9 mouse cellular contexts compared by ENCODE assay signal in genomic region chr11:103168690-103169390, GRCm38 (mm10). TPM values are rescaled to one million over a fixed set of nuclear protein-coding genes. Genes with fewer than 3 reads are reported as not detected.
DNase-seq lines count a peak whose midpoint lies in the region; ATAC-seq and TF ChIP-seq lines count a peak whose summit lies in the region.
"Had no signal": no experiment of that assay in that cellular context is flagged by ENCODE, and none has a peak within 500 bp of the region (broad histone marks: within the 10 kb centered on the region; RNA-seq: fewer than 3 reads in every experiment).

No protein-coding gene starts in this region.

- no peak overlapping the region for H3K4me3 ChIP-seq in kidney, adult 2 months (ENCODE audit: insufficient read depth, low read depth, low read length)
- H3K4me3 ChIP-seq in kidney, embryonic 14.5 days (ENCODE audit: low read length): no peak overlapping the region
- H3K4me3 ChIP-seq in liver, postnatal 0 days (ENCODE audit: low read depth, low read length): no peak overlapping the region
- H3K4me3 ChIP-seq: embryonic facial prominence, embryonic 12.5 days had no signal

- no peak for TF ChIP-seq POLR2A in kidney, adult 2 months (IDR thresholded peaks at IDR 0.05; ENCODE audit: low read depth, low read length)

- TF ChIP-seq CTCF in kidney, adult 2 months (conservative IDR thresholded peaks at IDR 0.05; ENCODE audit: insufficient read depth, insufficient read length, low read depth, low read length): peak; percentile 99
- peak; percentile 98 for TF ChIP-seq CTCF in liver, postnatal 0 days (IDR thresholded peaks at IDR 0.05; ENCODE audit: low read depth)

- DNase-seq in kidney, adult 2 months: peak; percentile 86
- DNase-seq in adrenal gland, postnatal 14 days: peak; percentile 82
- DNase-seq in forelimb bud, embryonic 11.5 days (ENCODE audit: low read depth, low spot score): peak; percentile 41
- peak; percentile 82 for DNase-seq in kidney, postnatal 10 days
- peak; percentile 73 for DNase-seq in liver, postnatal 0 days
- peak; percentile 81 for DNase-seq in retina, embryonic 14.5 days (ENCODE audit: low spot score)
- peak; percentile 70 for DNase-seq in urinary bladder, postnatal 14 days (ENCODE audit: low spot score)

- ATAC-seq in kidney, embryonic 14.5 days (ENCODE audit: low FRiP score, low TSS enrichment): no peak
- ATAC-seq in liver, postnatal 0 days: peak; percentile 37; the same call in 1 of the 2 replicates

- peaks cover 18% of the 10 kb centered on the region; the same call in 1 of the 2 replicates for H3K4me1 ChIP-seq in kidney, adult 2 months (ENCODE audit: control insufficient read depth, insufficient read depth, low read length)
- H3K4me1 ChIP-seq in kidney, embryonic 14.5 days (ENCODE audit: control insufficient read depth, insufficient read depth, low read length): 0 out of 2 replicates have a peak, but pooled peaks cover 9% of the 10 kb centered on the region
- H3K4me1 ChIP-seq in liver, postnatal 0 days (ENCODE audit: insufficient read depth): peaks cover 10% of the 10 kb centered on the region

- H3K9me3 ChIP-seq in kidney, embryonic 14.5 days (ENCODE audit: control insufficient read depth, low read length): no peaks in the 10 kb centered on the region
- H3K9me3 ChIP-seq in liver, postnatal 0 days (ENCODE audit: low read length): 0 out of 2 replicates have a peak, but pooled peaks cover 2% of the 10 kb centered on the region
- H3K9me3 ChIP-seq: embryonic facial prominence, embryonic 12.5 days had no signal

- 26% methylated on average over 9 of the region's 9 CpGs for WGBS in kidney, adult 2 months
- 28% methylated on average over 9 of the region's 9 CpGs for WGBS in kidney, embryonic 14.5 days
- WGBS in liver, postnatal 0 days (ENCODE audit: insufficient replicate concordance): 22% methylated on average over 9 of the region's 9 CpGs

- no peaks in the 10 kb centered on the region for H3K27me3 ChIP-seq in kidney, adult 2 months (replicated peaks; ENCODE audit: control insufficient read depth, insufficient read depth, low read length)
- H3K27me3 ChIP-seq in kidney, embryonic 14.5 days (ENCODE audit: control insufficient read depth, insufficient read depth, low read length): peaks cover 36% of the 10 kb centered on the region
- peaks cover 28% of the 10 kb centered on the region for H3K27me3 ChIP-seq in liver, postnatal 0 days (ENCODE audit: insufficient read depth, low read length)

- no peak for TF ChIP-seq EP300 in liver, postnatal 0 days (IDR thresholded peaks at IDR 0.05; ENCODE audit: low read depth)

- H3K36me3 ChIP-seq in kidney, adult 2 months (ENCODE audit: control insufficient read depth, insufficient read depth, low read length): no peaks in the 10 kb centered on the region
- no peaks in the 10 kb centered on the region for H3K36me3 ChIP-seq in kidney, embryonic 14.5 days (ENCODE audit: control insufficient read depth, insufficient read depth, low read length)
- no peaks in the 10 kb centered on the region for H3K36me3 ChIP-seq in liver, postnatal 0 days (replicated peaks; ENCODE audit: insufficient read depth, low read length)
- H3K36me3 ChIP-seq: embryonic facial prominence, embryonic 12.5 days had no signal

- H3K4me2 ChIP-seq in kidney, embryonic 14.5 days (replicated peaks; ENCODE audit: low read depth, low read length): no peak overlapping the region
- H3K4me2 ChIP-seq in liver, postnatal 0 days (ENCODE audit: low read depth, low read length): no peak overlapping the region
- H3K4me2 ChIP-seq: embryonic facial prominence, embryonic 12.5 days had no signal

- H3K27ac ChIP-seq in kidney, adult 2 months (ENCODE audit: insufficient read depth, low read depth, low read length): no peak overlapping the region
- no peak overlapping the region for H3K27ac ChIP-seq in kidney, embryonic 14.5 days (ENCODE audit: low read depth, low read length)
- H3K27ac ChIP-seq in liver, postnatal 0 days (ENCODE audit: low read depth): no peak overlapping the region
- H3K27ac ChIP-seq: embryonic facial prominence, embryonic 12.5 days had no signal

- H3K9ac ChIP-seq in kidney, embryonic 14.5 days (ENCODE audit: low read depth, low read length): no peak overlapping the region
- H3K9ac ChIP-seq in liver, postnatal 0 days (replicated peaks): no peak overlapping the region
- H3K9ac ChIP-seq: embryonic facial prominence, embryonic 12.5 days had no signal

RNA-seq across cellular contexts. Expression of gene Fmnl1, which starts 2.1 kb away (rescaled TPM):
- polyA plus RNA-seq in kidney, adult 2 months (2012; rRNA removed): 32.7 and 35.5 TPM in 2 replicates
- polyA plus RNA-seq in kidney, embryonic 14.5 days (2014; fragmentation: Nextera tagmentation; extraction: Ambion mirVana): 1.1 and 4.0 TPM in 2 replicates
- 14.4 and 30.4 TPM in 2 replicates for total RNA-seq in adrenal gland, postnatal 14 days (2021)
- polyA plus RNA-seq in liver, postnatal 0 days (2015; fragmentation: Nextera tagmentation; extraction: Ambion mirVana): 4.1 and 5.9 TPM in 2 replicates

RNA-seq across cellular contexts. Expression of gene Hexim2, which starts 36.6 kb away (rescaled TPM):
- polyA plus RNA-seq in kidney, adult 2 months (2012; rRNA removed): 3.8 and 4.0 TPM in 2 replicates
- 8.3 and 10.3 TPM in 2 replicates for polyA plus RNA-seq in kidney, embryonic 14.5 days (2014; fragmentation: Nextera tagmentation; extraction: Ambion mirVana)
- 3.9 and 5.6 TPM in 2 replicates for total RNA-seq in adrenal gland, postnatal 14 days (2021)
- 3.4 and 3.7 TPM in 2 replicates for polyA plus RNA-seq in liver, postnatal 0 days (2015; fragmentation: Nextera tagmentation; extraction: Ambion mirVana)

RNA-seq across cellular contexts. Expression of gene 1700023F06Rik, which starts 39.5 kb away (rescaled TPM):
- polyA plus RNA-seq in kidney, adult 2 months (2012; rRNA removed): 0.09 and 0.22 TPM in 2 replicates
- polyA plus RNA-seq in kidney, embryonic 14.5 days (2014; fragmentation: Nextera tagmentation; extraction: Ambion mirVana): 0.26 and 0.29 TPM in 2 replicates
- 0.45 and 0.93 TPM in 2 replicates for total RNA-seq in adrenal gland, postnatal 14 days (2021)
- 0.09 TPM in 1 of 2 replicates, not detected in the other for polyA plus RNA-seq in liver, postnatal 0 days (2015; fragmentation: Nextera tagmentation; extraction: Ambion mirVana)

RNA-seq across cellular contexts. Expression of gene Spata32, which starts 49.4 kb away (rescaled TPM):
- polyA plus RNA-seq in kidney, adult 2 months (2012; rRNA removed): not detected in 2 replicates
- not detected in 2 replicates for polyA plus RNA-seq in kidney, embryonic 14.5 days (2014; fragmentation: Nextera tagmentation; extraction: Ambion mirVana)
- not detected in 2 replicates for total RNA-seq in adrenal gland, postnatal 14 days (2021)
- not detected in 2 replicates for polyA plus RNA-seq in liver, postnatal 0 days (2015; fragmentation: Nextera tagmentation; extraction: Ambion mirVana)
- polyA plus RNA-seq: embryonic facial prominence, embryonic 12.5 days had no signal

RNA-seq across cellular contexts. Expression of gene Hexim1, which starts 52.8 kb away (rescaled TPM):
- polyA plus RNA-seq in kidney, adult 2 months (2012; rRNA removed): 24.9 and 26.4 TPM in 2 replicates
- 7.1 and 8.9 TPM in 2 replicates for polyA plus RNA-seq in kidney, embryonic 14.5 days (2014; fragmentation: Nextera tagmentation; extraction: Ambion mirVana)
- 57.8 and 62.1 TPM in 2 replicates for total RNA-seq in adrenal gland, postnatal 14 days (2021)
- 2.6 and 2.7 TPM in 2 replicates for polyA plus RNA-seq in liver, postnatal 0 days (2015; fragmentation: Nextera tagmentation; extraction: Ambion mirVana)
